Mouse (Mus musculus) liver, embryonic 13.5 days (tissue): ENCODE results near the gene Tmem189. TPM values are rescaled to one million over a fixed set of nuclear protein-coding genes. Genes with fewer than 3 reads are reported as not detected.

ENCODE experiments used
- ATAC-seq: fragments of 200-750 bp; cut with Nextera tagmentation; 2 replicates; pipeline ENCODE4 v1.8.0; 2017; ENCODE audit warnings: low read depth, mild to moderate bottlenecking, moderate number of reproducible peaks, moderate library complexity
- DNase-seq: peaks from one replicate; pipeline ENCODE4 v3.0.0; 2022
- H3K27ac ChIP-seq: fragments of 300-500 bp; sonication (generic); 2 replicates; pipeline ENCODE4 v1.5.1; 2015; ENCODE audit warnings: moderate library complexity, mild to moderate bottlenecking, inconsistent platforms
- H3K27me3 ChIP-seq: fragments of 300-500 bp; sonication (generic); 2 replicates; pipeline ENCODE4 v1.6.1; 2015; ENCODE audit warnings: mild to moderate bottlenecking, inconsistent platforms
- H3K36me3 ChIP-seq: fragments of 300-500 bp; sonication (generic); 2 replicates; pipeline ENCODE4 v1.6.1; 2015; ENCODE audit warnings: mild to moderate bottlenecking, inconsistent platforms
- H3K4me1 ChIP-seq: fragments of 300-500 bp; sonication (generic); replicated peaks from 2 replicates; pipeline ENCODE4 v1.6.1; 2015; ENCODE audit warnings: inconsistent platforms
- H3K4me2 ChIP-seq: fragments of 300-500 bp; sonication (generic); 2 replicates; pipeline ENCODE4 v1.6.1; 2015; ENCODE audit warnings: inconsistent platforms, mild to moderate bottlenecking, moderate library complexity
- H3K4me3 ChIP-seq: fragments of 300-500 bp; sonication (generic); replicated peaks from 2 replicates; pipeline ENCODE4 v1.5.1; 2015; ENCODE audit warnings: mild to moderate bottlenecking, inconsistent platforms
- H3K9ac ChIP-seq: fragments of 300-500 bp; sonication (generic); 2 replicates; pipeline ENCODE4 v1.6.1; 2015; ENCODE audit warnings: mild to moderate bottlenecking, inconsistent platforms
- H3K9me3 ChIP-seq: fragments of 300-500 bp; sonication (generic); replicated peaks from 2 replicates; pipeline ENCODE4 v1.6.1; 2016; ENCODE audit warnings: inconsistent platforms
- WGBS: fragments of 180-500 bp; shearing (Covaris S2); methylation state at CpG from one replicate; pipeline ENCODE4 v1.1.7; 2015; ENCODE audit not compliant: insufficient replicate concordance; 5-methylcytosine and 5-hydroxymethylcytosine counted together
- polyA plus RNA-seq: library from polyadenylated mRNA; unstranded; fragments of >200 nt; fragmentation: Nextera tagmentation; extraction: Ambion mirVana; gene quantifications from 2 replicates; pipeline ENCODE4 v1.2.1, GENCODE M21; 2015

Gene Tmem189
- polyA plus RNA-seq, 1 experiment from 2014 or later, result 16.1 TPM

DNA sequence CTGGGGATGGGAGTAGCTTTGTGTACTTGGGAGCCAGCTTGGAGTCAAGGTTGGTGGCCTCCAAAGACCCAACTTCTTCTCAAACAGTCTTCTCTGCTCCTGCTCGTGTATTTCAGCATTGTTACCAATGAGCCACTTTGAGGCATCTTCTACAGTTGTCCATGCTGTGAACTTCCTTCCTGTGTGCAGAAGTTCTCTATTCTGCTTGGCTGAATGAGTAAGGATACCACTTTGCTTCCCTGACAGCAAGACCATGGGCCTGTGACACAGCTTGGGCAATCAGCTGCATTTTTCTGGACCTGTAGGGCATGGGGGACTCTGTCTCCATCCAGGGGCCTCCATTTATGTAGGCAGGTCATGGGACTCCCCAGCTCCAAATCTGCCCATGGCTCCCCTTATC is 27.6 kb upstream of the Tmem189 start:
- Histone ChIP-seq H3K4me2 (no peak overlapping the region), H3K27me3 (peaks cover 5% of the 10 kb centered on the region; the same call in 1 of the 2 replicates), H3K4me3 (no peak overlapping the region), H3K36me3 (no peaks in the 10 kb centered on the region), H3K9me3 (no peaks in the 10 kb centered on the region), H3K27ac (peak overlapping the region; percentile 29; the same call in 1 of the 2 replicates), H3K9ac (no peak overlapping the region), H3K4me1 (0 out of 2 replicates have a peak, but pooled peaks cover 4% of the 10 kb centered on the region)
- 11% methylated on average over 1 of the region's 1 CpGs for WGBS
- ATAC-seq (no peak), DNase-seq (no peak)

DNA sequence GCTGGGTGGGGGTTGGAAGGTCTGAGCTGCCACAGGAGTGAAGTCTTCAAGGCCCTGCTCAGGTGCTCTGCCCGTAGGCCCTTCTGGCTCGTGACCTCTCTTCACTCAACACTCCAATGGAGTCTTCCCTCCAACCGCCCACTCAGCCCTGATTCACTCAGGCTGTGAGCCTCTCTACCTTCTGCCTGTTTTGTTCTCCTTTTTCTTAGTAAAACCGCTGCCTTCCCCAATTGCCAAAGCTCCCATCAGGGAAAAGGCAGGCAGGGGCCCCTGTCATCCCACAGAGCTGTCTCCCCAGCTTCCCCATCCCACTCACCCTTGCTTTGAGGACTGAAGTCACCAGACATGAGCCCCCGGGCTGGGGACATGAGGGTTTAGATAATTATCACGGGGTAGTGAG is 25.4 kb upstream of the Tmem189 start:
- WGBS, result 42% methylated on average over 6 of the region's 6 CpGs
- Histone ChIP-seq H3K9me3 (no peaks in the 10 kb centered on the region), H3K27me3 (no peaks in the 10 kb centered on the region), H3K4me2 (no peak overlapping the region), H3K27ac (no peak overlapping the region), H3K4me3 (no peak overlapping the region), H3K4me1 (peaks cover 13% of the 10 kb centered on the region), H3K36me3 (no peaks in the 10 kb centered on the region), H3K9ac (no peak overlapping the region)
- DNase-seq (no peak), ATAC-seq (no peak)

DNA sequence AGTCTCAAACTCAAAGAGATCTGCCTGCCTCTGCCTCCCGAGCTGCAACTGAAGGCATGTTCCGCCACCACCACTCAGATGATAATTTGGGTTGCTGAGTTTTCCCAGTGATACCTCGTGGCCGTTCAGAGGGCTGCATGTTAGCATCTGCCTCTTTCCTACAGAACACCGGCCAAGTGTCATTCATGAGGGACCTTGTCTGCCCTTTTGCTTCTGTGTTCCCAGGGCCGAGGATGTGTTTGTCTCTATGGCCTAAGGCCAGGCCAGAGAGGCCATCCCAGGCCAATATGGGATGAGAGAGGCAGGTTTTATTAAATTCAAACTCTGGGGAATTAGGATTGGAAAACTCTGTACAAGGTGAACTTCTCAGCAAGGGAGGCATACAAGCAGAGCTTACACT is 24.7 kb upstream of the Tmem189 start:
- H3K36me3 ChIP-seq, result no peaks in the 10 kb centered on the region
- no peaks in the 10 kb centered on the region for H3K9me3 ChIP-seq
- H3K27me3 ChIP-seq, result no peaks in the 10 kb centered on the region
- no peak overlapping the region for H3K4me3 ChIP-seq
- H3K9ac ChIP-seq, result no peak overlapping the region
- no peak overlapping the region for H3K4me2 ChIP-seq
- WGBS, result 75% methylated on average over 6 of the region's 6 CpGs
- ATAC-seq (no peak), DNase-seq (no peak)
- H3K4me1 ChIP-seq, result peaks cover 16% of the 10 kb centered on the region
- H3K27ac ChIP-seq, result no peak overlapping the region

DNA sequence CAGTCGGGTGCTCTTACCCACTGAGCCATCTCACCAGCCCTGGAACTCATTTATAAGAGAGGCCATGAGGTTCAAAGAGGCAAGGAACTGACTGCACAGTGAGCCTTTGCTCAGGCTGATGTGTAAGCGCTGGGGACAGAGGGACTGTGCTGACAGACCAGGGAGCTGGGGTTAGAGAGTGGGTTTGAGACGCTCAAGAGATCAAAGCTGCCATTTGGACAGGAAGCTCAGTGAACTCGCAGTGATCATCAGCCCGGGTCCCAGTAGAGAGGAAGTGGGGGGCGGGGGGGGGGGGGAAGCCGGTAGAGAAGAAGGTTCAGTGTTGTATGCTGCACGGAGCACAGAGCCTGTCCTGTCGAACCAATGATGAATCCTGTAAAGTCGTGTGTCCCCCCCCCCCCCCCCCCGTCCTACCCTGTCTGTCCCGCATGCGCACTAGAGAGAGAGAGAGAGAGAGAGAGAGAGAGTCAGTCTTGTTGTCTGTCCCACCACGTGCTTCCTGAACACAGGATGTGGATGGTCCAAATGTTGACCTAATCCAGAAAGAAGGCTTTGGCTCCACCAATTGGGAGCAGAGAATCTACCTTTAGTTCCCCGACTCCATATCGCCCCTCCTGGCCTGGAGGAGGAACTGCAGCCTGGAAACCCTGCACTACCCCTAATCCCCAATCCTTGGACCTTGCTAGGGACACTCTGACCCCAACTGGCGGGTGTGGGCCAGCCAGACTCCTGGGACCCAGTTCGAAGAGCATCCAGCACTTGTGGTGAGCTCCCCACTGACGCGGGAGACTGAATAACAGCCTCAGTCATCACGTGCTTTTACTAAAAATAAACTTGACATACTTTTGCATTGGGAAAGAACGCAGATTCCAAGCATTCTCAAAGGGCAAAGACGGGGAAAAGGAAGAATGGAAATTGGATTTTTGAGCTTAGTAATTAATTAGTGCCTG is 23.5 kb upstream of the Tmem189 start:
- Histone ChIP-seq H3K4me2 (no peak overlapping the region), H3K36me3 (no peaks in the 10 kb centered on the region), H3K9me3 (no peaks in the 10 kb centered on the region), H3K9ac (no peak overlapping the region), H3K27ac (no peak overlapping the region), H3K4me1 (peaks cover 16% of the 10 kb centered on the region), H3K27me3 (no peaks in the 10 kb centered on the region), H3K4me3 (no peak overlapping the region)
- DNase-seq (no peak), ATAC-seq (no peak)
- 47% methylated on average over 19 of the region's 23 CpGs for WGBS

DNA sequence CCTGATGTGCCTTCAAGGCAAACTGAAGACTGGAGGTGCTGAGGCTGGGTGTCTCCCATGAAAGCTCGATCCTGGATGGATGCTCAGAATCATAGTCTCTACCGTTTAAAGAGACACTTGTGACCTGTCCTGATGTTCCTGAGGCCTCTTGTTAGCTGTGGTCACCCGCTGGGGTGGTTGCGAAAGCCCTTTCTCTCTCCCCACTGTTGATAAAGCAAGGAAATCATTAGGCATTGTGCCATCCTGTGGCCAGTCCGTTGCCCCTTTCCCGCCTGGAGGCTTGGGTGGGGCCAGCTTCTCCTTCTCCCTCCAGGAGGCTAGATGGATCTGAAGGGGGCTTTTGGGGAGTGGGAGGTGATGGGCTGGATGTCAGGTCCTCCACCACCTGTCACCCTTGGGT is 21.0 kb upstream of the Tmem189 start:
- Histone ChIP-seq H3K4me3 (no peak overlapping the region), H3K27ac (no peak overlapping the region; the same call in 1 of the 2 replicates), H3K9ac (no peak overlapping the region), H3K4me2 (no peak overlapping the region), H3K36me3 (no peaks in the 10 kb centered on the region), H3K4me1 (peaks cover 16% of the 10 kb centered on the region), H3K27me3 (no peaks in the 10 kb centered on the region), H3K9me3 (no peaks in the 10 kb centered on the region)
- ATAC-seq (no peak), DNase-seq (no peak)
- 28% methylated on average over 6 of the region's 6 CpGs for WGBS

DNA sequence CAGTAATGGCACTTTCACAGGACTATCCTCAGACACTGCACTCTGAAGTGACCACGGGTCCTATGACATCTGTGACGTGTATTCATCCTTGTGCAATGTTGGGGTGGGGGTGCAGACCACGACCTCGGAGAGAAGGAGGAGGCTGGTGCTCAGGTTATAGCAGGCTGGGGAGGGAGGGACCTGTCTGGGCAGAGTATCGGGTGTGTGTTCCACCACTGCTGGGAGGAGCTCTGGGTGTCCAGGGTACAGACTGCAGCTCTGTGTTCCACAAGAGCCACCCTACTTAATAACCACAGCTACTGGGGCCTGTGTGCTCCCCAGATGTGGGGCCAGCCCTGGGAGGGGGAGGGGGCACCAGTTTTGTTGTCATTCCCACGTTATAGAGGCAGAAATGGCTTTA is 20.3 kb upstream of the Tmem189 start:
- Histone ChIP-seq H3K9me3 (no peaks in the 10 kb centered on the region), H3K4me2 (no peak overlapping the region), H3K27ac (no peak overlapping the region; the same call in 1 of the 2 replicates), H3K36me3 (no peaks in the 10 kb centered on the region), H3K4me3 (no peak overlapping the region), H3K4me1 (peaks cover 16% of the 10 kb centered on the region), H3K9ac (no peak overlapping the region), H3K27me3 (no peaks in the 10 kb centered on the region)
- 40% methylated on average over 6 of the region's 6 CpGs for WGBS
- ATAC-seq (no peak), DNase-seq (no peak)

DNA sequence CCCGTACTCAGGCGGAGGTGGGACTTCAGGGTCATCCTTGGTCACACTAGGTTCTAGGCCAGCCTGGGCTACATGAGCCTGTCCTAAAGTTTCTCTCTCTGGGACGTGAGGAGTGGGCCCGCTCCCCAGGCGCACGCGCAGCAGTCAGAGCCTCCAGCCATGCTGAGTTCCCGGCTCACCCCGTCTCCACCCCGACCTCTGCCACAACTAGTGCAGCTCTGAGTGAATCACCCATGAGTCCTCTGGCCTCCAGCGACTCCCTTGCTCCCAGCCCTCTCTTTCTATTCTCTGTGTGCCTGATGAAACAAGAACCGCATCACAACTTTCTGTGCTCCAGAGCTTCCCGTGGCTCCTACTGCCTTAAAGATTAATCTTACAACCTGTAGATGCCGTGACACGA is 18.8 kb upstream of the Tmem189 start:
- WGBS, result 60% methylated on average over 15 of the region's 15 CpGs
- Histone ChIP-seq H3K9ac (no peak overlapping the region), H3K36me3 (no peaks in the 10 kb centered on the region), H3K4me2 (no peak overlapping the region), H3K9me3 (no peaks in the 10 kb centered on the region), H3K4me1 (peaks cover 14% of the 10 kb centered on the region), H3K27ac (no peak overlapping the region), H3K27me3 (no peaks in the 10 kb centered on the region), H3K4me3 (no peak overlapping the region)
- DNase-seq, result no peak
- no peak for ATAC-seq

DNA sequence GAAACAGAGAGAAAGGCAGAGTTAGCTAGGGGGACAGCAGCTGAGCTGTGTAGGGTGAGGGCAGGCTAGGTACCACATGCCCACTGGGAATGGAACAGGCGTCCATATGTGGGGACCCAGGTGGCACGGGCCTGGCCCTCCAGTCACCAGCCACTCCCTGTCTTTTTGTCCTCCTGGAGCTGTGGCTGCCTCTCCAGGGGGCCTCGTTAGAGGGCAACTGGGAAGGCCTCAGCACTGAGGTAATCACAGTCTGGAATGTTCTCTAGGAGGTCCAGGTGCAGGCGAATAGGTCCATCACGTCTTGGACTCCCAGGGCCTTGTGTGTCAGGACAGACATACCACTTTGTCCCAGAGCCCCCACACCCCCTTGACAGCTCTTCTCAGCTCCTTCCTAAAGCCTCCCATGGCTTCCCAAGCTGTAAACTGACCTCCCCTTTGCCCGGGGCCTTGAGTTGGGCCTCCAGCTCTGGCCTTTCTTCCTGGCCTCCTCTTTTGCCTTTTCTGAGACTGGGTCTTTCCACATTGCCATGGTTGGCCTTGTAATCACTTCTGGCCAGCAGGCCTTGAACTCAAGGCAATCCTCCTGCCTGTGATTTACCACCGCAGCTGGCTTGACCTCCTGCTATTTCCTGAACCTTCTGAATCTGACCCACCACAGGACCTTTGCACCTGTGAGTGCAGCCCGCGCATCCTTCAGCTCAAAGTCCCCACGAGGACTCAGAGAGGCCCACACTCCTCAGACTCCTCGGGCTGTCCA is 16.7 kb upstream of the Tmem189 start:
- H3K27ac ChIP-seq, result no peak overlapping the region

DNA sequence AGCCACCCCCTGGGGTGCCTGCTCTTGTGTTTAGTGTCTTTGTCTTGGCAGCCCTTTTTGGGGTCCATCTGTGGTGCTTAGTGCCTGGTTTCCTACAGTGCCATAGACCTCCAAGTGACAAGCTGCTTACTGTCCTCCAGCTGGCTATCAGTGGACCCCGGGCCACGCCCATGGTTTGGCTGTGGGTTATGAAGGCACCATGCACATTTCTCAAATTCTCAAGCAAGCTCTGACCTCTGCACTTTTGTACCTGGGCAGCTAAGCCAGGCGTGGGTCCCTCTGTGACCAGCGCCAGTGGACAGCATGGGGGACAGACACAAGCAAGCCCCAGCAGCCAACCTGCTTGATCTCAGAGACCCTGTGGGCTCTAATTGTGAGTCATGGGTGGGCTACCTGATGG is 14.8 kb upstream of the Tmem189 start:
- no peak for DNase-seq
- no peaks in the 10 kb centered on the region for H3K4me1 ChIP-seq
- H3K27ac ChIP-seq, result no peak overlapping the region
- 73% methylated on average over 4 of the region's 4 CpGs for WGBS
- no peaks in the 10 kb centered on the region for H3K36me3 ChIP-seq
- no peaks in the 10 kb centered on the region for H3K27me3 ChIP-seq
- no peak overlapping the region for H3K4me3 ChIP-seq
- H3K9ac ChIP-seq, result no peak overlapping the region
- H3K4me2 ChIP-seq, result no peak overlapping the region
- H3K9me3 ChIP-seq, result no peaks in the 10 kb centered on the region
- no peak for ATAC-seq

More for the DNA sequence above, 16.7 kb upstream of the Tmem189 start:
- H3K4me1 ChIP-seq, result peaks cover 12% of the 10 kb centered on the region
- H3K36me3 ChIP-seq, result no peaks in the 10 kb centered on the region
- WGBS, result 70% methylated on average over 11 of the region's 11 CpGs
- no peaks in the 10 kb centered on the region for H3K27me3 ChIP-seq
- H3K9ac ChIP-seq, result no peak overlapping the region
- DNase-seq, result no peak
- H3K4me2 ChIP-seq, result no peak overlapping the region
- H3K4me3 ChIP-seq, result no peak overlapping the region
- no peak for ATAC-seq
- no peaks in the 10 kb centered on the region for H3K9me3 ChIP-seq

DNA sequence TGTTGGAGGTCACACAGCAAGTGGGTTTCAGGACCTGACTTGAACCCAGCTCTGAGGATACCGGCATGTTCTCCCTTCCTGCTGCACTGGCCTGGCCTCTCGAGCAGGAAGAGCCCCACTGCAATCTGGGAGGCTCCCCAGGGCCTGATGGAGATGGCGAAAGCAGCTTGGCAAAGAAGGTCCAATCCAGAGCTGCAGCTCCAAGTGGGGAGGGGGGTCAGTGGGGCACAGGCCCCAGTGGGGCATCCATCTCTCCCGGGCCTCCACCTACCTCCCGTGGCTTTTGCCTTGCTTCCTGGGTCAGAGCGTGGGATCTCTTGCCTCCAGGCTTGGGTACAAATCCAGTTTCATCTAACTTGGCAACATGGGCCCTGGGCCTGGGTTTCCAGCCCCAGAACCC is 12.5 kb upstream of the Tmem189 start:
- no peak overlapping the region for H3K9ac ChIP-seq
- H3K27ac ChIP-seq, result no peak overlapping the region
- H3K27me3 ChIP-seq, result no peaks in the 10 kb centered on the region
- 53% methylated on average over 6 of the region's 6 CpGs for WGBS
- DNase-seq (no peak), ATAC-seq (no peak)
- H3K4me3 ChIP-seq, result no peak overlapping the region
- peaks cover 11% of the 10 kb centered on the region for H3K4me1 ChIP-seq
- H3K36me3 ChIP-seq, result no peaks in the 10 kb centered on the region
- no peak overlapping the region for H3K4me2 ChIP-seq
- H3K9me3 ChIP-seq, result no peaks in the 10 kb centered on the region

DNA sequence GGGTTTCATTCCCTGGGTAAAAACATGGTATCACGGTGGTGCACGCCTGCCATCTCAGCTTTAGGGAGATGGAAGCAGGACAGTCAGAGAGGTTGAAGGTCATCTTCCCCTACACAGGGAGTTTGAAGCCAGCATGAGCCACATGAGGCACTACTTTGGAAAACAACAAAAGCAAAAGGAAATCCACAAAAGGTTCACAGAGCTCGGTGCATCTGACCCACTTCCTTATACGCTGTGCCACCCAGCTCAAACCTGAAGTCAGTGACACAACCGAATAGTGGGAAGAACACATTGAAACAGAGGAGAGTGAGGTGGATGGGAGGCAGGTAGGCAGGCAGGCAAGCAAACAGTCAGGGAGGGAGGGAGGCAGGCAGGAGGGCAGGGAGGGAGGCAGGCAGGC is 11.8 kb upstream of the Tmem189 start:
- Histone ChIP-seq H3K9ac (no peak overlapping the region), H3K27me3 (no peaks in the 10 kb centered on the region), H3K4me2 (no peak overlapping the region), H3K27ac (no peak overlapping the region), H3K36me3 (no peaks in the 10 kb centered on the region), H3K4me3 (no peak overlapping the region), H3K4me1 (peaks cover 11% of the 10 kb centered on the region), H3K9me3 (no peaks in the 10 kb centered on the region)
- ATAC-seq (no peak), DNase-seq (no peak)
- WGBS, result 44% methylated on average over 5 of the region's 5 CpGs
